Mouse (Mus musculus) thymus, adult 2 months (tissue): ENCODE results near the gene Samd10.

ENCODE experiments used
- CTCF ChIP-seq: fragments of 200-500 bp; IDR thresholded peaks from 2 replicates; pipeline ENCODE4 v1.5.1; 2012; ENCODE audit warnings: mild to moderate bottlenecking, control low read depth, low read length, moderate library complexity, borderline replicate concordance; ENCODE audit not compliant: control insufficient read depth, poor library complexity, insufficient read depth; ENCODE audit errors: extremely low read depth
- POLR2A ChIP-seq: fragments of 200-500 bp; IDR thresholded peaks from 2 replicates; pipeline ENCODE4 v1.6.1; 2012; ENCODE audit warnings: mild to moderate bottlenecking, low read length, control low read depth, moderate library complexity; ENCODE audit not compliant: control insufficient read depth, poor library complexity, insufficient read depth; ENCODE audit errors: extremely low read depth

GRCm38 (mm10) chr2:181581402-181582120 lies 17.5 kb downstream of the Samd10 start:
- TF ChIP-seq CTCF (no peak; the same call in 1 of the 2 replicates), POLR2A (0 out of 2 replicates have a peak, but pooled peaks have one; percentile 52)
